Mouse (Mus musculus) B cell, adult 62 days (primary cell): Measurements from ENCODE around the gene Defb36. TPM values are rescaled to one million over a fixed set of nuclear protein-coding genes. Genes with fewer than 3 reads are reported as not detected.

ENCODE experiments used
- total RNA-seq: library from RNA; stranded (reverse); gene quantifications from 4 replicates; pipeline ENCODE4 v1.2.4, GENCODE M21; 2023

Gene Defb36
- total RNA-seq, result not detected in 4 replicates

GRCm38 (mm10) chr2:152604057-152604456 lies at the start of gene Defb36:
Gene Defb36 (plus strand): TSS chr2:152604327.

GRCm38 (mm10) chr2:152569038-152569437 lies 35.1 kb upstream of the Defb36 start, which contains the start of gene Gm17416:
Gene Gm17416 (plus strand): TSS chr2:152569338.

GRCm38 (mm10) chr2:152572114-152572794 lies 31.9 kb upstream of the Defb36 start, which contains the start of gene Defb21:
Gene Defb21 (plus strand): TSS chr2:152572744.

GRCm38 (mm10) chr2:152580107-152580506 lies 24.0 kb upstream of the Defb36 start, which contains the start of gene Defb19:
Gene Defb19 (minus strand): TSS chr2:152580312.

GRCm38 (mm10) chr2:152599299-152599698 lies 4.8 kb upstream of the Defb36 start, which contains the start of gene Defb45:
Gene Defb45 (minus strand): TSS chr2:152599399.

GRCm38 (mm10) chr2:152622953-152623352 lies 18.8 kb downstream of the Defb36 start, which contains the start of gene Defb25:
Gene Defb25 (minus strand): TSS chr2:152623053.

GRCm38 (mm10) chr2:152626774-152627591 lies 22.9 kb downstream of the Defb36 start, which contains the start of gene Rem1:
Gene Rem1 (plus strand): TSS chr2:152626951.

Other genes starting within 250 kb of the Defb36 start
- not detected in 4 replicates for gene Nrsn2, start 227.7 kb upstream of the Defb36 start, total RNA-seq
- gene Sox12, start 206.3 kb upstream of the Defb36 start, total RNA-seq, result 1.8 to 3.3 TPM (median 2.6 TPM) in 4 replicates
- 2.9 to 3.5 TPM (median 3.2 TPM) in 4 replicates for gene Zcchc3, start 189.3 kb upstream of the Defb36 start, total RNA-seq
- 0.53 to 1.5 TPM in 2 of 4 replicates, not detected in the others for gene 6820408C15Rik, start 188.7 kb upstream of the Defb36 start, total RNA-seq
- not detected in 4 replicates for gene Defb23, start 139.7 kb upstream of the Defb36 start, total RNA-seq
- gene Defb20, start 127.3 kb upstream of the Defb36 start, total RNA-seq, result not detected in 4 replicates
- not detected in 4 replicates for gene Defb22, start 114.2 kb upstream of the Defb36 start, total RNA-seq
- not detected in 4 replicates for gene Defb26, start 92.6 kb upstream of the Defb36 start, total RNA-seq
- not detected in 4 replicates for gene Defb28, start 86.1 kb upstream of the Defb36 start, total RNA-seq
- not detected in 4 replicates for gene Defb29, start 64.2 kb upstream of the Defb36 start, total RNA-seq
- gene Gm17416, start 35.0 kb upstream of the Defb36 start, total RNA-seq, result not detected in 4 replicates
- not detected in 4 replicates for gene Defb21, start 31.6 kb upstream of the Defb36 start, total RNA-seq
- gene Defb19, start 24.0 kb upstream of the Defb36 start, total RNA-seq, result not detected in 4 replicates
- gene Defb45, start 4.9 kb upstream of the Defb36 start, total RNA-seq, result not detected in 4 replicates
- gene Defb25, start 18.7 kb downstream of the Defb36 start, total RNA-seq, result not detected in 4 replicates
- not detected in 4 replicates for gene Rem1, start 22.6 kb downstream of the Defb36 start, total RNA-seq
- 91.4 to 102 TPM (median 99.1 TPM) in 4 replicates for gene H13, start 65.1 kb downstream of the Defb36 start, total RNA-seq
- gene Mcts2, start 82.7 kb downstream of the Defb36 start, total RNA-seq, result 19.7 to 26.7 TPM (median 21.4 TPM) in 4 replicates
- 0.81 to 2.2 TPM in 2 of 4 replicates, not detected in the others for gene Id1, start 131.9 kb downstream of the Defb36 start, total RNA-seq
- not detected in 4 replicates for gene Cox4i2, start 149.8 kb downstream of the Defb36 start, total RNA-seq
- 4.7 to 13.7 TPM (median 7.7 TPM) in 4 replicates for gene Bcl2l1, start 227.4 kb downstream of the Defb36 start, total RNA-seq
- gene Tpx2, start 243.6 kb downstream of the Defb36 start, total RNA-seq, result 1.6 to 3.0 TPM (median 2.0 TPM) in 4 replicates